ENCODE assay signal across 21 mouse cellular contexts in the genomic region with DNA sequence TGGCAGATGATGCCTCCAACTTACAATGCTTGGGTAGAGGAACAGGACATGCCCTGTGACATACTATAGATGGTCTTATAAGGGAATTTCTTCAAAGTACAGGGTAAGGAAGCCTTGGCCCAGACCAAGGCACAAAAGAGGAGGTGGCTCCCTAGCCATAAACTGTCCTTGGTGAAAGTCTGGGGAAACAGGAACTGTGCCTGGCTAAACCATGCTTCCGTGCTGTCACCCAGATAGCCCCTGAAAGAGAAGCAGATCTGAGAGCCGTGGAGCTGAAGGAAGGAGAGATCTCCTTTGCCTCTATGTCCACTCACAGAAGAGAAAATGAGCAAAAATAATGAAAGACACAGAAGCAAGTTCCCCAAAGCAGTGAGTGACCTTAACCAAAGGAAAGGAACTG.
"Had no signal": no experiment of that assay in that cellular context is flagged by ENCODE, and none has a peak within 500 bp of the region (broad histone marks: within the 10 kb centered on the region; RNA-seq: fewer than 3 reads in every experiment).

No protein-coding gene starts in this region.

- H3K27ac ChIP-seq: liver, embryonic 15.5 days; lung, embryonic 15.5 days; macrophage; midbrain, embryonic 13.5 days; neural tube, embryonic 13.5 days; neural tube, embryonic 15.5 days; stomach, embryonic 15.5 days; stomach, postnatal 0 days had no signal

- ATAC-seq: liver, postnatal 0 days; lung, postnatal 0 days; midbrain, embryonic 13.5 days; midbrain, embryonic 16.5 days had no signal

- H3K27me3 ChIP-seq: liver, embryonic 15.5 days; lung, embryonic 15.5 days; megakaryocyte, embryonic 14.5 days; midbrain, embryonic 13.5 days; neural tube, embryonic 13.5 days; neural tube, embryonic 15.5 days; stomach, embryonic 15.5 days had no signal

- H3K4me1 ChIP-seq: liver, embryonic 15.5 days; lung, embryonic 15.5 days; megakaryocyte, embryonic 14.5 days; neural tube, embryonic 15.5 days; stomach, embryonic 15.5 days had no signal

- H3K9ac ChIP-seq: liver, embryonic 15.5 days; liver, postnatal 0 days; lung, embryonic 15.5 days; midbrain, embryonic 13.5 days; neural tube, embryonic 13.5 days; neural tube, embryonic 15.5 days; stomach, embryonic 15.5 days had no signal

- H3K4me3 ChIP-seq: liver, embryonic 15.5 days; lung, embryonic 15.5 days; megakaryocyte, embryonic 14.5 days; midbrain, embryonic 13.5 days; myocyte; neural tube, embryonic 13.5 days; neural tube, embryonic 15.5 days; stomach, embryonic 15.5 days had no signal

- H3K36me3 ChIP-seq: liver, embryonic 15.5 days; lung, embryonic 15.5 days; midbrain, embryonic 13.5 days; neural tube, embryonic 13.5 days; neural tube, embryonic 15.5 days; stomach, embryonic 15.5 days had no signal

- H3K9me3 ChIP-seq: liver, embryonic 15.5 days; lung, embryonic 15.5 days; midbrain, embryonic 13.5 days; neural tube, embryonic 13.5 days; neural tube, embryonic 15.5 days; stomach, embryonic 15.5 days had no signal

- H3K4me2 ChIP-seq: liver, embryonic 15.5 days; lung, embryonic 15.5 days; midbrain, embryonic 11.5 days; midbrain, embryonic 13.5 days; neural tube, embryonic 13.5 days; neural tube, embryonic 15.5 days; stomach, embryonic 15.5 days had no signal

- DNase-seq: liver, postnatal 0 days; lung, adult 2 months; lung, postnatal 14 days; lung, postnatal 36 days; right cerebral cortex, postnatal 14 days; thymus, adult 2 months; thymus, postnatal 25 days; thymus, postnatal 4 days had no signal
